Comparison of ENCODE assay signal across 24 mouse cellular contexts in genomic region chr5:139432333-139432732, GRCm38 (mm10). TPM values are rescaled to one million over a fixed set of nuclear protein-coding genes. Genes with fewer than 3 reads are reported as not detected.
DNase-seq lines count a peak whose midpoint lies in the region; ATAC-seq and TF ChIP-seq lines count a peak whose summit lies in the region.
"Had no signal": no experiment of that assay in that cellular context is flagged by ENCODE, and none has a peak within 500 bp of the region (broad histone marks: within the 10 kb centered on the region; RNA-seq: fewer than 3 reads in every experiment).

No protein-coding gene starts in this region.

- TF ChIP-seq CTCF in layer of hippocampus, adult 2 months (conservative IDR thresholded peaks at IDR 0.05): no peak

- peaks cover 5% of the 10 kb centered on the region; the same call in 1 of the 2 replicates for H3K36me3 ChIP-seq in forebrain, embryonic 10.5 days (replicated peaks)
- H3K36me3 ChIP-seq in forebrain, embryonic 16.5 days (ENCODE audit: control insufficient read depth, insufficient read depth): no peaks in the 10 kb centered on the region
- no peaks in the 10 kb centered on the region; the same call in 1 of the 2 replicates for H3K36me3 ChIP-seq in forebrain, embryonic 13.5 days (ENCODE audit: poor library complexity, severe bottlenecking)
- H3K36me3 ChIP-seq in midbrain, embryonic 14.5 days (ENCODE audit: control insufficient read depth, insufficient read depth, low read length): no peaks in the 10 kb centered on the region
- H3K36me3 ChIP-seq: heart, embryonic 10.5 days; liver, embryonic 13.5 days had no signal

- peaks cover 77% of the 10 kb centered on the region for H3K4me1 ChIP-seq in forebrain, embryonic 10.5 days
- H3K4me1 ChIP-seq in forebrain, embryonic 16.5 days (replicated peaks; ENCODE audit: control insufficient read depth, insufficient read depth, low read length): peaks cover 66% of the 10 kb centered on the region
- H3K4me1 ChIP-seq in forebrain, embryonic 13.5 days: peaks cover 79% of the 10 kb centered on the region
- H3K4me1 ChIP-seq in midbrain, embryonic 14.5 days (ENCODE audit: control insufficient read depth, insufficient read depth, low read length): peaks cover 41% of the 10 kb centered on the region

- no peak overlapping the region for H3K4me3 ChIP-seq in forebrain, embryonic 10.5 days
- no peak overlapping the region for H3K4me3 ChIP-seq in forebrain, embryonic 16.5 days (replicated peaks; ENCODE audit: low read length)
- H3K4me3 ChIP-seq in layer of hippocampus, adult 2 months: no peak overlapping the region
- no peak overlapping the region for H3K4me3 ChIP-seq in forebrain, embryonic 13.5 days
- no peak overlapping the region for H3K4me3 ChIP-seq in midbrain, embryonic 14.5 days (replicated peaks; ENCODE audit: low read depth, low read length)
- H3K4me3 ChIP-seq: embryonic facial prominence, embryonic 13.5 days; heart, embryonic 10.5 days; limb, embryonic 13.5 days; liver, embryonic 13.5 days had no signal

- no peak overlapping the region for H3K9ac ChIP-seq in forebrain, embryonic 16.5 days (replicated peaks; ENCODE audit: low read depth, low read length)
- peak overlapping the region; percentile 48 for H3K9ac ChIP-seq in forebrain, embryonic 13.5 days
- H3K9ac ChIP-seq in midbrain, embryonic 14.5 days (replicated peaks; ENCODE audit: low read length): no peak overlapping the region
- H3K9ac ChIP-seq: embryonic facial prominence, embryonic 13.5 days; limb, embryonic 13.5 days; liver, embryonic 13.5 days; lung, embryonic 14.5 days had no signal

- peak overlapping the region; percentile 65 for H3K27ac ChIP-seq in forebrain, embryonic 10.5 days
- H3K27ac ChIP-seq in forebrain, embryonic 16.5 days (ENCODE audit: low read length): no peak overlapping the region
- H3K27ac ChIP-seq in layer of hippocampus, adult 2 months: peak overlapping the region; percentile 92
- peak overlapping the region; percentile 60; the same call in 1 of the 2 replicates for H3K27ac ChIP-seq in forebrain, embryonic 13.5 days
- H3K27ac ChIP-seq in midbrain, embryonic 14.5 days (replicated peaks; ENCODE audit: low read depth, low read length): peak overlapping the region; percentile 39; the same call in 1 of the 2 replicates
- H3K27ac ChIP-seq: embryonic facial prominence, embryonic 13.5 days; heart, embryonic 10.5 days; limb, embryonic 13.5 days; liver, embryonic 13.5 days had no signal

- no peak for ATAC-seq in forebrain, embryonic 16.5 days
- no peak for ATAC-seq in forebrain, embryonic 13.5 days
- no peak for ATAC-seq in midbrain, embryonic 14.5 days (ENCODE audit: low FRiP score, low TSS enrichment)
- no peak for ATAC-seq in monocyte, adult 5-6 weeks (replicated peaks; ENCODE audit: insufficient number of reproducible peaks, low FRiP score, low TSS enrichment, poor library complexity, severe bottlenecking)
- ATAC-seq: inflammation-experienced regulatory T-cells, adult 6 months had no signal

- DNase-seq in forebrain, embryonic 10.5 days (ENCODE audit: extremely low spot score, low spot score): no peak
- DNase-seq in layer of hippocampus, adult 2 months (ENCODE audit: low spot score in 2 of 2): no peak
- DNase-seq in layer of hippocampus, adult 11-12 months (ENCODE audit: low spot score): no peak
- no peak for DNase-seq in midbrain, embryonic 14.5 days
- DNase-seq in heart, adult 8-10 months (ENCODE audit: low spot score): no peak
- DNase-seq: adrenal gland, adult 2 months; cerebellum, postnatal 14 days; gastrocnemius, postnatal 36 days; kidney, adult 2 months; kidney, postnatal 25 days; layer of hippocampus, adult 9-11 months; liver, embryonic 13.5 days; lung, embryonic 14.5 days; lung, postnatal 36 days; right cerebral cortex, postnatal 25 days; thymus, adult 18-20 months had no signal

- 24% methylated on average over 6 of the region's 6 CpGs for WGBS in forebrain, embryonic 10.5 days
- WGBS in forebrain, embryonic 16.5 days: 14% methylated on average over 6 of the region's 6 CpGs
- WGBS in forebrain, embryonic 13.5 days: 11% methylated on average over 6 of the region's 6 CpGs
- 40% methylated on average over 6 of the region's 6 CpGs for WGBS in midbrain, embryonic 14.5 days

- H3K9me3 ChIP-seq in forebrain, embryonic 10.5 days: no peaks in the 10 kb centered on the region
- no peaks in the 10 kb centered on the region for H3K9me3 ChIP-seq in forebrain, embryonic 16.5 days (ENCODE audit: control insufficient read depth, low read length)
- no peaks in the 10 kb centered on the region for H3K9me3 ChIP-seq in forebrain, embryonic 13.5 days (replicated peaks)
- H3K9me3 ChIP-seq in midbrain, embryonic 14.5 days (ENCODE audit: control insufficient read depth, low read length): no peaks in the 10 kb centered on the region
- H3K9me3 ChIP-seq: embryonic facial prominence, embryonic 13.5 days; heart, embryonic 10.5 days; limb, embryonic 13.5 days; liver, embryonic 13.5 days had no signal

- no peak overlapping the region for H3K4me2 ChIP-seq in forebrain, embryonic 16.5 days (ENCODE audit: low read length)
- H3K4me2 ChIP-seq in forebrain, embryonic 13.5 days: no peak overlapping the region
- H3K4me2 ChIP-seq in midbrain, embryonic 14.5 days (ENCODE audit: low read length): no peak overlapping the region
- H3K4me2 ChIP-seq: embryonic facial prominence, embryonic 13.5 days; limb, embryonic 13.5 days; liver, embryonic 13.5 days; lung, embryonic 14.5 days had no signal

- no peaks in the 10 kb centered on the region for H3K27me3 ChIP-seq in forebrain, embryonic 10.5 days (ENCODE audit: poor library complexity, severe bottlenecking)
- H3K27me3 ChIP-seq in forebrain, embryonic 16.5 days (replicated peaks; ENCODE audit: control insufficient read depth, insufficient read depth, low read length): no peaks in the 10 kb centered on the region
- no peaks in the 10 kb centered on the region for H3K27me3 ChIP-seq in forebrain, embryonic 13.5 days
- H3K27me3 ChIP-seq in midbrain, embryonic 14.5 days (ENCODE audit: control insufficient read depth, insufficient read depth, low read length): no peaks in the 10 kb centered on the region
- H3K27me3 ChIP-seq: embryonic facial prominence, embryonic 13.5 days; limb, embryonic 13.5 days; liver, embryonic 13.5 days had no signal

RNA-seq across cellular contexts. Expression of gene Gper1, which starts 9.4 kb away (rescaled TPM):
- 0.44 and 0.50 TPM in 2 replicates for polyA plus RNA-seq in forebrain, embryonic 10.5 days (2016; fragmentation: Nextera tagmentation; extraction: Ambion mirVana)
- 8.7 and 9.0 TPM in 2 replicates for polyA plus RNA-seq in forebrain, embryonic 16.5 days (2015; fragmentation: Nextera tagmentation; extraction: Ambion mirVana)
- 1 to 10 TPM; 2.1 to 2.4 TPM for total RNA-seq in layer of hippocampus, adult 2 months (2021)
- 5.3 and 5.9 TPM in 2 replicates for polyA plus RNA-seq in forebrain, embryonic 13.5 days (2015; fragmentation: Nextera tagmentation; extraction: Ambion mirVana)
- polyA plus RNA-seq in midbrain, embryonic 14.5 days (2014; fragmentation: Nextera tagmentation; extraction: Ambion mirVana): 9.2 and 9.6 TPM in 2 replicates
- 1 to 10 TPM; 1.1 to 1.6 (median 1.3) TPM for total RNA-seq in heart, adult 8-10 months (2022)
- 0.53 to 1.3 TPM in 2 of 3 replicates, not detected in the other for total RNA-seq in monocyte, adult 5-6 weeks (2017)
- total RNA-seq: megakaryocyte-erythroid progenitor cell, adult 5-6 weeks had no signal
- polyA plus RNA-seq: inflammation-experienced regulatory T-cells, adult 6 months had no signal

RNA-seq across cellular contexts. Expression of gene C130050O18Rik, which starts 27.3 kb away (rescaled TPM):
- 0.15 and 0.34 TPM in 2 replicates for polyA plus RNA-seq in forebrain, embryonic 10.5 days (2016; fragmentation: Nextera tagmentation; extraction: Ambion mirVana)
- 0.21 and 0.37 TPM in 2 replicates for polyA plus RNA-seq in forebrain, embryonic 16.5 days (2015; fragmentation: Nextera tagmentation; extraction: Ambion mirVana)
- total RNA-seq in layer of hippocampus, adult 2 months (2021): under 1 TPM in 1 of 2 experiments, not detected in 1; 0.18 TPM
- polyA plus RNA-seq in forebrain, embryonic 13.5 days (2015; fragmentation: Nextera tagmentation; extraction: Ambion mirVana): 0.11 and 0.18 TPM in 2 replicates
- 0.29 and 0.58 TPM in 2 replicates for polyA plus RNA-seq in midbrain, embryonic 14.5 days (2014; fragmentation: Nextera tagmentation; extraction: Ambion mirVana)
- 1 to 10 TPM in 1 of 4 experiments, under 1 TPM in 3; 0.49 to 1.2 (median 0.72) TPM for total RNA-seq in heart, adult 8-10 months (2022)
- 28.4 to 51.7 TPM (median 32.7 TPM) in 3 replicates for total RNA-seq in monocyte, adult 5-6 weeks (2017)
- total RNA-seq: megakaryocyte-erythroid progenitor cell, adult 5-6 weeks had no signal
- polyA plus RNA-seq: inflammation-experienced regulatory T-cells, adult 6 months had no signal

RNA-seq across cellular contexts. Expression of gene 3110082I17Rik, which starts 28.0 kb away (rescaled TPM):
- polyA plus RNA-seq in forebrain, embryonic 10.5 days (2016; fragmentation: Nextera tagmentation; extraction: Ambion mirVana): 69.4 and 70.5 TPM in 2 replicates
- 21.4 and 22.7 TPM in 2 replicates for polyA plus RNA-seq in forebrain, embryonic 16.5 days (2015; fragmentation: Nextera tagmentation; extraction: Ambion mirVana)
- 10 to 100 TPM; 17.1 to 18.1 TPM for total RNA-seq in layer of hippocampus, adult 2 months (2021)
- 26.8 and 29.0 TPM in 2 replicates for polyA plus RNA-seq in forebrain, embryonic 13.5 days (2015; fragmentation: Nextera tagmentation; extraction: Ambion mirVana)
- 10.8 and 12.8 TPM in 2 replicates for polyA plus RNA-seq in midbrain, embryonic 14.5 days (2014; fragmentation: Nextera tagmentation; extraction: Ambion mirVana)
- 1 to 10 TPM; 5.4 to 8.7 (median 6.8) TPM for total RNA-seq in heart, adult 8-10 months (2022)
- total RNA-seq in monocyte, adult 5-6 weeks (2017): 16.2 to 45.2 TPM (median 35.8 TPM) in 3 replicates

RNA-seq across cellular contexts. Expression of gene Zfand2a, which starts 52.0 kb away (rescaled TPM):
- 9.6 and 10.2 TPM in 2 replicates for polyA plus RNA-seq in forebrain, embryonic 10.5 days (2016; fragmentation: Nextera tagmentation; extraction: Ambion mirVana)
- polyA plus RNA-seq in forebrain, embryonic 16.5 days (2015; fragmentation: Nextera tagmentation; extraction: Ambion mirVana): 18.8 and 21.4 TPM in 2 replicates
- 10 to 100 TPM; 56.5 to 63.1 TPM for total RNA-seq in layer of hippocampus, adult 2 months (2021)
- 8.9 and 9.5 TPM in 2 replicates for polyA plus RNA-seq in forebrain, embryonic 13.5 days (2015; fragmentation: Nextera tagmentation; extraction: Ambion mirVana)
- polyA plus RNA-seq in midbrain, embryonic 14.5 days (2014; fragmentation: Nextera tagmentation; extraction: Ambion mirVana): 14.0 and 14.1 TPM in 2 replicates
- 10 to 100 TPM; 16.2 to 18.2 (median 17.3) TPM for total RNA-seq in heart, adult 8-10 months (2022)
- total RNA-seq in monocyte, adult 5-6 weeks (2017): 19.3 to 53.0 TPM (median 49.3 TPM) in 3 replicates

RNA-seq across cellular contexts. Expression of gene Gpr146, which starts 54.8 kb away (rescaled TPM):
- polyA plus RNA-seq in forebrain, embryonic 10.5 days (2016; fragmentation: Nextera tagmentation; extraction: Ambion mirVana): 1.6 and 1.8 TPM in 2 replicates
- 1.5 and 1.8 TPM in 2 replicates for polyA plus RNA-seq in forebrain, embryonic 16.5 days (2015; fragmentation: Nextera tagmentation; extraction: Ambion mirVana)
- 10 to 100 TPM; 11.5 to 12.8 TPM for total RNA-seq in layer of hippocampus, adult 2 months (2021)
- 0.93 and 0.97 TPM in 2 replicates for polyA plus RNA-seq in forebrain, embryonic 13.5 days (2015; fragmentation: Nextera tagmentation; extraction: Ambion mirVana)
- polyA plus RNA-seq in midbrain, embryonic 14.5 days (2014; fragmentation: Nextera tagmentation; extraction: Ambion mirVana): 1.2 and 1.8 TPM in 2 replicates
- 10 to 100 TPM; 43.1 to 55.6 (median 47.0) TPM for total RNA-seq in heart, adult 8-10 months (2022)
- total RNA-seq in monocyte, adult 5-6 weeks (2017): 6.9 to 10.8 TPM (median 9.8 TPM) in 3 replicates
